Mouse (Mus musculus) ES-E14 (cell line): ENCODE data around the gene Rptor.

Source experiments
- CHD2 ChIP-seq: IDR thresholded peaks from 2 replicates; pipeline ENCODE4 v1.6.1; 2014; ENCODE audit warnings: mild to moderate bottlenecking, low read depth, low read length, inconsistent platforms
- HCFC1 ChIP-seq: IDR thresholded peaks from 2 replicates; pipeline ENCODE4 v1.6.1; 2012; ENCODE audit warnings: low read length, inconsistent platforms, borderline replicate concordance; ENCODE audit not compliant: insufficient read depth
- MAFK ChIP-seq: IDR thresholded peaks from 2 replicates; pipeline ENCODE4 v1.6.1; 2014; ENCODE audit warnings: mild to moderate bottlenecking, low read depth, low read length, inconsistent platforms; ENCODE audit not compliant: insufficient read depth
- ZC3H11A ChIP-seq: IDR thresholded peaks from 2 replicates; pipeline ENCODE4 v1.6.1; 2012; ENCODE audit warnings: low read depth, mild to moderate bottlenecking, inconsistent platforms, low read length, borderline replicate concordance
- ZNF384 ChIP-seq: IDR thresholded peaks from 2 replicates; pipeline ENCODE4 v1.6.1; 2012; ENCODE audit warnings: low read depth, low read length, inconsistent platforms

DNA sequence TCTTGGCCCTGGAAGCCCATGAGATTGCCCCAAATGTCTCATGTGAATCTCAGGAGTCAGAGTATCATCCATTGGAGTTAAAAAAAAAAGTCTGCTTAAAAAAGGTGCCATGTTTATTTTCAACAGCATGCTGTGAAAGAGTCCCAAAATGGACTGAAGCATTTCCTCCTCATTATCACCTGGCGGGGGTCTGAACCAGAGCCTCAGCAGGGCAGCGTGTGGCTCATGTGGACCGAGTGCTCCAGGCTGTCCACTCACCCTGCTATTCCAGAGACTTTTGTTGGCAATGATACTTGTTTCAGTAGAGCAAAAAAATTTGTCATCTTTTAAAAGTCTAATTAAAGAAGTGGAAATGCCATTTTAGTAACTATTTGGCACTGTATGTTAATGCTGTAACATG, 9.5 kb downstream of the Rptor start:
- no peak for TF ChIP-seq ZNF384
- no peak for TF ChIP-seq HCFC1
- TF ChIP-seq MAFK, result no peak
- no peak for TF ChIP-seq ZC3H11A
- no peak for TF ChIP-seq CHD2
